Mouse (Mus musculus) adrenal gland, adult (tissue): Measurements from ENCODE around the gene Nme4.
"Not testable (repeated sequence)": the region's sequence is repeated elsewhere in the genome, so short reads cannot be mapped to it uniquely, and the experiment has no call there.

Experiments
- DNase-seq, 2 experiments: peaks; one replicate each; pipeline ENCODE4 v3.0.0; 2022 to 2023; ENCODE audit warnings: low spot score in 1 of 2; ENCODE audit not compliant: inconsistent age in 2 of 2

The Nme4 gene

GRCm38 (mm10) chr17:26114461-26114860 lies 19.1 kb upstream of the Nme4 start:
- not testable (repeated sequence) for DNase-seq

GRCm38 (mm10) chr17:26114061-26114460 lies 18.7 kb upstream of the Nme4 start:
- no peak for DNase-seq

- peak; percentile 83 to 92 for DNase-seq
These were observed 18.0 kb upstream of the Nme4 start, which contains the start of gene Tmem8 for GRCm38 (mm10) chr17:26113181-26113948. TSS of gene Tmem8 (plus strand) at chr17:26113299.

- DNase-seq: no peak
These were observed 17.3 kb upstream of the Nme4 start for GRCm38 (mm10) chr17:26112751-26113150.

- no peak for DNase-seq
These were observed 16.3 kb upstream of the Nme4 start for GRCm38 (mm10) chr17:26111722-26112121.

GRCm38 (mm10) chr17:26111024-26111423 lies 15.6 kb upstream of the Nme4 start:
- no peak for DNase-seq

GRCm38 (mm10) chr17:26110156-26110555 lies 14.8 kb upstream of the Nme4 start:
- DNase-seq: no peak

- no peak for DNase-seq
These were observed 10.2 kb upstream of the Nme4 start for GRCm38 (mm10) chr17:26105619-26106018.

GRCm38 (mm10) chr17:26101478-26101877 lies 6.1 kb upstream of the Nme4 start:
- peak in 1 of 2 experiments; percentile 41 for DNase-seq

GRCm38 (mm10) chr17:26100166-26100565 lies 4.8 kb upstream of the Nme4 start:
- peak in 1 of 2 experiments; percentile 27 for DNase-seq

- DNase-seq: peak in 1 of 2 experiments; percentile 74
These were observed 3.9 kb upstream of the Nme4 start for GRCm38 (mm10) chr17:26099316-26099715.

GRCm38 (mm10) chr17:26098461-26098860 lies 3.1 kb upstream of the Nme4 start:
- peak in 1 of 2 experiments; percentile 34 for DNase-seq

- no peak for DNase-seq
These were observed 781 bp downstream of the Nme4 start for GRCm38 (mm10) chr17:26094531-26095110.

- DNase-seq: peak; percentile 94 to 97
These were observed 5.3 kb downstream of the Nme4 start, which contains the start of gene Decr2 for GRCm38 (mm10) chr17:26089905-26090632. TSS of gene Decr2 (minus strand) at chr17:26090337.

- DNase-seq: no peak
These were observed 8.3 kb downstream of the Nme4 start for GRCm38 (mm10) chr17:26087059-26087564.

- DNase-seq: no peak
These were observed 14.5 kb downstream of the Nme4 start for GRCm38 (mm10) chr17:26080867-26081266.

GRCm38 (mm10) chr17:26078851-26079250 lies 16.6 kb downstream of the Nme4 start:
- no peak for DNase-seq

GRCm38 (mm10) chr17:26075246-26075645 lies 20.2 kb downstream of the Nme4 start:
- DNase-seq: no peak

- no peak for DNase-seq
These were observed 25.3 kb downstream of the Nme4 start for GRCm38 (mm10) chr17:26070136-26070535.

GRCm38 (mm10) chr17:26068831-26069739 lies 26.3 kb downstream of the Nme4 start, which contains the start of gene Rab11fip3:
TSS of gene Rab11fip3 (minus strand) at chr17:26069555.
- peak; percentile 84 to 96 for DNase-seq
